Mouse (Mus musculus) CH12.LX (cell line): ENCODE results near the gene Kmt5c.

Experiments
- CHD2 ChIP-seq: IDR thresholded peaks from 2 replicates; pipeline ENCODE4 v1.6.1; 2011; ENCODE audit warnings: low read length, improper control_type of control experiment
- CTCF ChIP-seq, 2 experiments: IDR thresholded peaks in 1 of 2; conservative IDR thresholded peaks in 1 of 2; 2 replicates each; pipeline ENCODE4 v1.5.1; 2011 to 2012; ENCODE audit warnings: low read depth in 2 of 2, low read length in 2 of 2, improper control_type of control experiment in 1 of 2, inconsistent platforms in 1 of 2, mild to moderate bottlenecking in 1 of 2, moderate library complexity in 1 of 2
- EP300 ChIP-seq: IDR thresholded peaks from 2 replicates; pipeline ENCODE4 v1.6.1; 2011; ENCODE audit warnings: low read length, improper control_type of control experiment
- MAFK ChIP-seq: IDR thresholded peaks from 2 replicates; pipeline ENCODE4 v1.6.1; 2011; ENCODE audit warnings: low read length, improper control_type of control experiment; ENCODE audit not compliant: insufficient replicate concordance
- MYC ChIP-seq: IDR thresholded peaks from 2 replicates; pipeline ENCODE4 v1.6.1; 2011; ENCODE audit warnings: low read depth, mild to moderate bottlenecking, improper control_type of control experiment, low read length
- POLR2A ChIP-seq: IDR thresholded peaks from 2 replicates; pipeline ENCODE4 v1.6.1; 2011; ENCODE audit warnings: low read depth, mild to moderate bottlenecking, improper control_type of control experiment, low read length
- ZC3H11A ChIP-seq: IDR thresholded peaks from 2 replicates; pipeline ENCODE4 v1.6.1; 2012; ENCODE audit warnings: low read depth, mild to moderate bottlenecking, inconsistent platforms, low read length, improper control_type of control experiment

- TF ChIP-seq CTCF (conservative IDR thresholded peaks at IDR 0.05 in 1 of 2, IDR thresholded peaks at IDR 0.05 in 1 of 2; ENCODE audit: low read depth in 2 of 2, low read length in 2 of 2): peak in 1 of 2 experiments; percentile 25; a peak in 2 of 4 replicates
- no peak for TF ChIP-seq EP300
- TF ChIP-seq CHD2: no peak; the same call in 1 of the 2 replicates
- no peak for TF ChIP-seq MAFK
- no peak for TF ChIP-seq ZC3H11A
- peak; percentile 61 for TF ChIP-seq POLR2A
- peak; percentile 99 for TF ChIP-seq MYC
These were observed 48.9 kb downstream of the Kmt5c start for GRCm38 (mm10) chr7:4788499-4789435.
